Mouse (Mus musculus) spleen, postnatal 36 days (tissue): Measurements from ENCODE around the gene Alg12.

Experiments used
- DNase-seq, 2 experiments: peaks; one replicate each; pipeline ENCODE4 v3.0.0; 2022; ENCODE audit warnings: low spot score in 2 of 2, mixed read lengths in 1 of 2

Gene Alg12

GRCm38 (mm10) chr15:88819026-88819905 lies at the start of gene Alg12, which contains the start of gene Creld2:
Gene Alg12 (minus strand): TSS chr15:88819318.
Gene Creld2 (plus strand): TSS chr15:88819646.
- peak; percentile 100 for DNase-seq

GRCm38 (mm10) chr15:88868024-88868742 lies 49.1 kb upstream of the Alg12 start:
- DNase-seq: no peak

DNA sequence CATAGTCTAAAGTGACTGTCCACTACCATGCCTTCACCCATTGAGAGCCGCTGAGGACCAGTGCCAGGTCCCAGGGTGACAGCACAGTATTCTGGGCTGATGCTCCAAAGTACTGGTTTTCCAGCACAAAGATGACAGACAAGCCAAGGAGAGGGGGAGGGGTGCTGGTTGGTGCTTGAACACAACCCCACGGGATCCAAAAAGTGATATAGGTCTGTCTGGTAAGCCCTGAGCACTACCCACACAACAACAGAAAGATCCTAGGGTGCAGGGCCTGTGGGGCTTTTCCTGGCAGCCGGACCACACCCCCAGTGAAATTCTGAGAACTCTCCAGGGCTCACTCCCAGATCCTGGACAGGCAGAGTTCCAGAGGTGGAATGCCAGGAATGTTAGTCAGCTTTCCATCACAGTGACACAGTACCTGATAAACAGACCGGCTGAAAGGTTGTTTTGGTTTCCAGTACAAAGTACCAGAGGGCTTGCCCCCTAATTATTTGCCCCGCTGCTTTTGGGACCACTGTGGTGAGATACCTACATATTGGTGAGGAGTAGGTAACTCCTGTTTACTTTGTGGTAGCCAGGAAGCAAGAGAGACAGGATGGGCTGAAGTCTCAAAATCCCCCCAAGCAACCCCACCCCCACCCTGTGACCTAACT lies 48.4 kb upstream of the Alg12 start:
- no peak for DNase-seq

GRCm38 (mm10) chr15:88866934-88867356 lies 47.8 kb upstream of the Alg12 start:
- DNase-seq: no peak

GRCm38 (mm10) chr15:88865888-88866695 lies 47.0 kb upstream of the Alg12 start:
- no peak for DNase-seq

- no peak for DNase-seq
Observed at GRCm38 (mm10) chr15:88865061-88865460, 45.9 kb upstream of the Alg12 start.

- no peak for DNase-seq
Observed at GRCm38 (mm10) chr15:88864270-88865030, 45.3 kb upstream of the Alg12 start.

GRCm38 (mm10) chr15:88863695-88864231 lies 44.6 kb upstream of the Alg12 start:
- peak; percentile 60 to 71 for DNase-seq

DNA sequence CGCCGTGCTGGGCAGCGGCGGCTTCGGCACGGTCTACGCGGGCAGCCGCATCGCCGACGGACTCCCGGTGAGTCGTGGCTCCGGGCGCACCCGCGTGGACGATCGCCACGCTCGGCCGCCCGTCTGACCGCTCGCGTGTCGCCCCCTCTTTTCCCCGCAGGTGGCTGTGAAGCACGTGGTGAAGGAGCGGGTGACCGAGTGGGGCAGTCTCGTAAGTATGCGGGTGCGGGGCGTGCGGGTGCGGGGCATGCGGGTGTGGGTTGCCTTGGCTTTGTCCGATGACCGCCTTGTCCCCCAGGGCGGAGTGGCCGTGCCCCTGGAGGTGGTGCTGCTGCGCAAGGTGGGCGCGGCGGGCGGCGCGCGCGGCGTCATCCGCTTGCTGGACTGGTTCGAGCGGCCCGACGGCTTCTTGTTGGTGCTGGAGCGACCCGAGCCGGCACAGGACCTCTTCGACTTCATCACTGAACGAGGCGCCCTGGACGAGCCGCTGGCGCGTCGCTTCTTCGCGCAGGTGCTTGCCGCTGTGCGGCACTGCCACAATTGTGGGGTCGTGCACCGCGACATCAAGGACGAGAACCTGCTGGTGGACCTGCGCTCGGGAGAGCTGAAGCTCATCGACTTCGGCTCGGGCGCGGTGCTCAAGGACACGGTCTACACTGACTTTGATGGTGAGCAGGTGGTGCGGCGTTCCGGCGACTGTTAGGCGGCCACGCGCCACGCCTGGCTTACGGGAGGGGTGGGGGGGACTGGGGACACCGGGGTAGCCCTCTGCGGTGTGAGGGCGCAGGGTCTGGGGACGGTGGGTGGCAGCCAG lies 44.0 kb upstream of the Alg12 start:
- peak; percentile 19 to 22 for DNase-seq

- peak; percentile 95 to 97 for DNase-seq
Observed at GRCm38 (mm10) chr15:88861772-88862622, 42.9 kb upstream of the Alg12 start, which contains the start of gene Pim3. Gene Pim3 (plus strand): TSS chr15:88862186.

DNA sequence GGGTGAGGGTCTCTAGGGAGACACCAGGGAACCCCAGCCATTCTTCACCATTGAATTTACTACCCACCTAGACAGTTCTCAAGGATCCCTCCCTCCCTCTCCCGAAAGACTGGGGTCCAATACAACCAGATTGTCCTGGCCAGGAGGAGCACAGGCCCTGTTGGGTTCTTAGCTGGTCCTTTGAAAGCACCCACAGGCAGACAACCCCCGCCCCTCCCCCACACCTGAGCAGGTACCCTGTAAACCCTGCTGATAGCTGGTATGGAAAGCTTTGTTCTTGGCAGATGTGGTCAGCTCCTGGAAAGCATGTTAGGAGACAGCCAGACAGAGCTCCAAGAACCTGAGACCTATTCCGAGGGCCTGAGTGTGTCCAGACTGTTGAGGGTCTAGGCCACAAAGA lies 41.7 kb upstream of the Alg12 start:
- DNase-seq: no peak

DNA sequence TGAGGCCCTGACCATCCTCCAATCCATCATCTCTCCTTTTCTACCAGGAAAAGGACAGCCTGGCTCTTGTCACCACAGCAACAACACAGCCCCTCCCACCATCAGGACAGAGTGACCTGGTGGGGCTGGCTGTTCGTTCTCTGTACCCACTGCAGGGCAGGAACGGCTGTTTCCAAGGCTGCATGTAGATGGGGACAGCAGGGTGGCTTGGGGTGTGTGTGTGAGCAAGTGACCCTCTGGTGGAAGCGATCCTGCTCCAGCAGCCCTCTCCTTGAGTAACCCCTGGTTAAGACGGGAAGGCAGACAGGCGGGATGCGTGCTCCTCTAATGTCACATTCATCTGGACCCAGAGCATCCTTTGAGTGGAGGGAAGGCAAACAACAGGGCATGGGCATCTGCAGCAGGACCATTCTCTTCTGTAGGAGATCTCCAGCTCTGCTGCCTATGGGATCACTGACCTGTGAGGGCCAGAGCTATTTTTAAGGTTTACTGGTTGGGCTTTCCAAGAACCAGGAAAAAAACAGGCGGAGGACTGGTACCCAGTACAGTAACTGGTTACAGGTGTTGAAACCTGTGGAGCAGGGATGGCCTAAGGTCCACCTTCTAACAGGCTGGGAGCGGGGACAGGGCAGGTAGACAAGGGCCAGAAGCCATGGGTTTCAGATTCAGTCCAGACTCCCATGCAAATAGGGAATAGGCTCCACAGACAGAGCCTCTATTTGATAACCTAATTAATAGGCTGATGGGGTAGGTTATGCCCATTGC lies 40.3 kb upstream of the Alg12 start:
- DNase-seq: no peak

- DNase-seq: no peak
Observed at GRCm38 (mm10) chr15:88858707-88859106, 39.6 kb upstream of the Alg12 start.

GRCm38 (mm10) chr15:88858141-88858541 lies 39.0 kb upstream of the Alg12 start:
- no peak for DNase-seq

DNA sequence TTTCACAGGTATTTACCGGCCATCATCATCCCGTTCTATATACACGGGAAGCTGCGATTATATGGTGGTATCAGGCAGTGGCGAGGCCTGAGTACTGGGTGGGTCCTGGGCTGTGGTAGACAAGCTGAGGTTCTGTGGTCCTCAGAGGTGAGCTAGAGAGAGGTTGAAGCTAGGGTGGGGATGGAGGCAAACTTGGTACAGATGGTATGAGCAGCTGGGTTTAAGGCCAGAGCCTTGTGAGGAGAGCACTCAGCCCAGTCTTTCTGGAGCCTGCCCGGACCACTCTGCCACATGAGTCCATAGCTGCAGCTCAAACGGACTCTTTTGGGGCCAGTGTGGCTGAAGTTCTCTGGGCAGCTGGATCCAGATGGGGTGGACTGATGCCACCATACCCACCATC lies 38.2 kb upstream of the Alg12 start:
- no peak for DNase-seq

- DNase-seq: no peak
Observed at GRCm38 (mm10) chr15:88856613-88857012, 37.5 kb upstream of the Alg12 start.

DNA sequence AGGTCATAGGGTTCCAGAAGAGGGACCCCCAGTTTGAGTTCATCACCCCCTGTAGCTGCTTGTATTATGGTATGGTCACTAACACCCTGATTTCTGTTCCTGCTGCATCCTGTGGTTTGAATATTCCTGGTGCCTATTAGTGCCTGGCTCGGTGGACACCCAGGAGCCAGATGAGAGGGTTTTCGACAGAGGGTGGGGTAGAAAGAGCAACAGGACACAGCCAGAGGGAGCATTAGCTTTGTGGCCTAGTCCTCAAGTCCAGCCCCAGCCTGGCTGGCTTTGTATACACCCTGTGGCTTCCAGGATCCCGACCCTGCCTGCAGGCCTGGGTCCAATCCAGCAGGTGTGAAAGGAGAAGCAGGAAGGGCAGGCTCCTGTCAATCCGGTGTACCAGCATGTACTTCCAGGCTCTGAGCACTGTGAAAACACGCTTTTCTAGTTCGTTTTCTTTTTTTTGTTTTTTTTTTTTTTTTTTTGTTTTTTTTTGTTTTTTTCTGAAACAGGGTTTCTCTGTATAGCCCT lies 36.8 kb upstream of the Alg12 start:
- no peak for DNase-seq
